Mouse (Mus musculus) right cerebral cortex, postnatal 10 days (tissue): ENCODE measurements around the gene Klk8.
A peak's percentile ranks its signal among the peaks of the same experiment; 100 is the strongest.

Experiments used
- DNase-seq, 2 experiments: peaks; one replicate each; pipeline ENCODE4 v3.0.0; 2021; ENCODE audit warnings: low spot score in 2 of 2

Klk8 gene

GRCm38 (mm10) chr7:43797333-43797769 lies at the start of gene Klk8:
Klk8 (plus strand) TSS chr7:43797577.
- peak in 1 of 2 experiments; percentile 40 for DNase-seq

- no peak for DNase-seq
Measured at GRCm38 (mm10) chr7:43747788-43748187, 49.6 kb upstream of the Klk8 start.

GRCm38 (mm10) chr7:43752806-43753205 lies 44.6 kb upstream of the Klk8 start:
- no peak for DNase-seq

- DNase-seq, result no peak
Measured at GRCm38 (mm10) chr7:43766484-43766883, 30.9 kb upstream of the Klk8 start.

GRCm38 (mm10) chr7:43768597-43768996 lies 28.8 kb upstream of the Klk8 start, which contains the start of gene Klk12:
Klk12 (plus strand) TSS chr7:43768897.
- no peak for DNase-seq

GRCm38 (mm10) chr7:43769636-43770035 lies 27.7 kb upstream of the Klk8 start:
- no peak for DNase-seq

GRCm38 (mm10) chr7:43770701-43771100 lies 26.7 kb upstream of the Klk8 start:
- DNase-seq, result peak in 1 of 2 experiments; percentile 17

GRCm38 (mm10) chr7:43771916-43772315 lies 25.5 kb upstream of the Klk8 start:
- peak; percentile 11 to 13 for DNase-seq

GRCm38 (mm10) chr7:43772901-43773300 lies 24.5 kb upstream of the Klk8 start:
- peak; percentile 4 to 12 for DNase-seq

GRCm38 (mm10) chr7:43774364-43774763 lies 23.0 kb upstream of the Klk8 start, which contains the start of gene Klk11:
Klk11 (plus strand) TSS chr7:43774604.
- peak; percentile 11 to 13 for DNase-seq

- peak; percentile 3 to 9 for DNase-seq
Measured at GRCm38 (mm10) chr7:43774802-43775201, 22.6 kb upstream of the Klk8 start.

GRCm38 (mm10) chr7:43775311-43776057 lies 21.9 kb upstream of the Klk8 start:
- DNase-seq, result peak; percentile 7 to 11

- peak; percentile 2 to 4 for DNase-seq
Measured at GRCm38 (mm10) chr7:43776506-43776905, 20.9 kb upstream of the Klk8 start.

- peak; percentile 8 to 9 for DNase-seq
Measured at GRCm38 (mm10) chr7:43777423-43777822, 20.0 kb upstream of the Klk8 start.

GRCm38 (mm10) chr7:43778176-43778970 lies 19.0 kb upstream of the Klk8 start:
- peak; percentile 8 to 9 for DNase-seq

GRCm38 (mm10) chr7:43780241-43780640 lies 17.1 kb upstream of the Klk8 start:
- DNase-seq, result peak in 1 of 2 experiments; percentile 9

- peak in 1 of 2 experiments; percentile 17 for DNase-seq
Measured at GRCm38 (mm10) chr7:43780746-43781145, 16.6 kb upstream of the Klk8 start, which contains the start of gene Klk10. Klk10 (plus strand) TSS chr7:43781035.

GRCm38 (mm10) chr7:43781541-43781940 lies 15.8 kb upstream of the Klk8 start:
- no peak for DNase-seq

GRCm38 (mm10) chr7:43782275-43783265 lies 14.8 kb upstream of the Klk8 start:
- peak; percentile 53 to 74 for DNase-seq

GRCm38 (mm10) chr7:43785286-43785685 lies 12.1 kb upstream of the Klk8 start:
- DNase-seq, result no peak

- DNase-seq, result no peak
Measured at GRCm38 (mm10) chr7:43788096-43788495, 9.3 kb upstream of the Klk8 start.
